Mouse (Mus musculus) telencephalon, adult 2 months (tissue): ENCODE data around the gene Lrrc31.

Source experiments
- DNase-seq: peaks from one replicate; pipeline ENCODE4 v3.0.0-alpha.2; 2011; ENCODE audit warnings: low read depth, low spot score

Lrrc31 gene

DNA sequence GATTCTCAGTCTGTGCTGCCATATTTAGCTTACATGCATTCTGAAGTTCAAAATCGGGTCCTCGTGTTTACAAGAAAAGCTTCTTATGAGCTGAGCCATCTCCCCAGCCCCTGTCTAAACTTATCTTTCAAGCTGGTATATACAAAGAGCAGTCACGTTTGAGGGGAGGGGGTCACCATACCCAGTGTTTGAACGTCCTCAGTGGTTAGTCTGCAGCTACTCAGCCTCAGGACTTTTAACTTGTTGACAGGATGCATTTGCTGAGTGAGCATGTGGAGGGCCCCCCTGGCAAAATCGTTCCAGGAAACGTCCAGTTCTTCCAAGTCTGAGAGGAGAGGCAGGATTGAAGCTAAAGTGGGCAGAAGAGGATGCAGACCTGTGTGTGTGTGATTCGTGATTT is 8.7 kb downstream of the Lrrc31 start:
- DNase-seq = no peak

DNA sequence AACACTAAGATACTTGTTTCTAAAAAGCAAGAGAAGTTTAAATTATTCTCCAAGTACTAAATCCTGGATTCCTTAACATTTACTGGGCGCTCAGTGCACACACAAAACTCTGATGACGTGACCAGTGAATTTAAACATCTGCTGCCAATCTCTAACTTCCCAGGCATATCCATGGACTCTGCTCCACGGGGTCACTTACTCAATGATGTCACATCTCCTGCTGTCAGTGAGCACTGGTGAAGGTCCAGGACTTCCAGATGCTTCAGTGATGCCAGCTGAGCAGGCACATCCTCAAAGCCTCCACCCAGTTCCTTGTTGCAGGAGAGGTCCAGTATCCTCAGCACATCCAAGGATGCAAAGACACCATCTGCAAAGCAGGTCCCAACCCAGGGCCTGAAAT is 12.4 kb downstream of the Lrrc31 start:
- no peak for DNase-seq

GRCm38 (mm10) chr3:30683190-30683589 is 16.5 kb downstream of the Lrrc31 start:
- no peak for DNase-seq

DNA sequence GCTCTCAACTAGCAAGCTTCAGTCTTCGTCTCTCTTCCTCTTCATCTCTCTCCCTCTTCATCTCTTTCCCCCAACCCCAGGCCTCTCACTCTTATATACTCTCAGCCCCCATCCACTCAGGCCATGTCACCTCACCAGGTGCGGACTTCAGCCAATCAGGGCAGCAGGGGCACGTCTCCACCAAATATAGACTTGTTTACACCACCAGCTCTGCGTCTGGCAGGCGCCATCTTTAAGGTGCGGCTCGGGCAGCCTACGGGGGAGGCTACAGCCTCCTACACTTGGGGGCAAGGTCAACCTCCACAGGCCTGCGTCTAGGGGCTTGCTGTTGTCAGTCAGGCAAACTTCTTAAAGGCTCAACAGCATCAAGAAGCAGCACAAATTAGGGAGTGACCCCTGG is 41.2 kb downstream of the Lrrc31 start:
- DNase-seq = no peak

DNA sequence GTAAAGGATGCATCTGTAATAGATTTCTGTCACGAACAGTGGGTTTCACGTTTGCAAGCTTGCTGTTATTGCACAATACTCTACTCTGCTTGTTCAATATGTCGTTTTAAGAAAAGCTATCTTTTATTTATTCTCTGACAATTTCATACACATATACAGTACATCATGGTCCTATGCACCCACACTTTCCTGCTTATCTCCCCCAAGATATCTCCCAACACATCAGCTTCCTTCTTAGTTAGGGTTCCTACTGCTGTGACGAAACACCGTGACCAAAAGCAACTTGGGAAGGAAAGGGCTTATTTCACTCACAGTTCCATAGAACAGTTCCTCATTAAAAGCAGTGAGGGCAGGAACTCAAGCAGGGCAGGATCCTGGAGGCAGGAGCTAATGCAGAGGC is 43.7 kb downstream of the Lrrc31 start:
- no peak for DNase-seq

GRCm38 (mm10) chr3:30650062-30650841 is 49.4 kb downstream of the Lrrc31 start:
- DNase-seq = no peak

GRCm38 (mm10) chr3:30648466-30648865 is 51.2 kb downstream of the Lrrc31 start:
- DNase-seq = no peak

- no peak for DNase-seq
Measured at GRCm38 (mm10) chr3:30647440-30648090, 52.1 kb downstream of the Lrrc31 start, which contains the start of gene Lrrc34. Gene Lrrc34 (minus strand): TSS chr3:30647869.

GRCm38 (mm10) chr3:30646761-30647160 is 52.9 kb downstream of the Lrrc31 start:
- DNase-seq = no peak

- no peak for DNase-seq
Measured at GRCm38 (mm10) chr3:30644207-30644606, 55.4 kb downstream of the Lrrc31 start, which contains the start of gene Lrriq4. Gene Lrriq4 (plus strand): TSS chr3:30644507.

DNA sequence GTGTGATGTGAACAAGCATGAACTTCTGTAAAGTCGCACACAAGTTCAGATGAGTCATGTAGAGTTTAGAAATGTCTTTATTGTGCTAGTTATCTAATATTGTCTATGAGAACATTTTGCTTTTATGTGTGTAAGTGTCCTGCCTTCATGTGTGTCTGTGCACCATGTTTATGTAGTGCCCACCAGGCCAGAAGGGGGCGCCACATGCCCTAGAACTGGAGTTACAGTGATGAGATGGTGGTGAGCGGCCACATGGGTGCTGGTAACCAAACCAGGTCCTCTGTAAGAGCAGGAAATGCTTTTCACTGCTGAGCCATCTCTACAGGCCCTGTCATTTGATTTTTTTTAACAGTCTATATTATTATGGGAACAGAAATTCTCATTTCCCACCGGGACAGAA is 64.0 kb downstream of the Lrrc31 start:
- no peak for DNase-seq

DNA sequence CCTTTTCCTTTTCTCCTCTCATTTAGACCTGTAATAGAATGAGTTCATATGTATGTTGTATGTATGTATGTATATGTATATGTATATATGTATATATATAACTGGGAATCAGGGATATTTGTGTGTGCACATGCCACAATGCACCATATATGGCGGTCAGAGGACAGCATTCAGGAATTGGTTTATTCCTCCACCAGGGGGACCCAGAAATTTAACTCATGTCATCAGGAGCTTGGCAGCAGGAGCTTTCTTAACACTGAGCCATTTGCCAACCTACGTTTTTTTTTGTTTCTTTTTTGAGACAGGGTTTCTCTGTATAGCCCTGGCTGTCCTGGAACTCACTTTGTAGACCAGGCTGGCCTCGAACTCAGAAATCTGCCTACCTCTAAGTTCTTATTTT is 66.0 kb downstream of the Lrrc31 start:
- DNase-seq = no peak
